Mouse (Mus musculus) embryo, embryonic 10 days (tissue): Measurements from ENCODE around the gene Cct3.
"Not testable (repeated sequence)": the region's sequence is repeated elsewhere in the genome, so short reads cannot be mapped to it uniquely, and the experiment has no call there.

Experiments used
- DNase-seq: peaks from one replicate; pipeline ENCODE4 v3.0.0-alpha.2; 2015; ENCODE audit warnings: low spot score

Gene Cct3

GRCm38 (mm10) chr3:88361096-88361495 is 64.2 kb downstream of the Cct3 start:
- no peak for DNase-seq

GRCm38 (mm10) chr3:88361612-88362313 is 64.8 kb downstream of the Cct3 start:
- DNase-seq, result no peak

GRCm38 (mm10) chr3:88363700-88364099 is 66.8 kb downstream of the Cct3 start:
- no peak for DNase-seq

DNA sequence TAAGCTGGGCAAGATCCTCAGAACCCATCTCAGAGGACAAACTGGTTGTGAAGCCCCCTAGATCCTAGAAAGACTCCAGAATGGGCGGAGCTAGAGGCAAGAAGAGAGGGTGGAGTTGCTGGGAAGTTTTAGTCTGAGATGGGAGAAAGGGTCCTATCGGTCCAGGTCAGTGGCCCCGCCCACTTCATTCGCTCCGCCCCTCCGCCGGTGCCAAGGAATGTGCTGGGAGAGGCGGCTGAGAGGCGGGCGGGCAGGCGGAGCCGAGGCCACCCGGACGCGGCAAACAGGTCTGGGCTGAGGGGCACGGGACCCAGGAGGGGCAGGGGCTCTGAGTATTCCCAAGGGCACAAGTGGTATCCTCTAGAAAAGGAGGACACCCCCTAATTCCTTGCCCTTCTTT is 67.4 kb downstream of the Cct3 start, which contains the start of gene Paqr6:
Paqr6 (plus strand) TSS at position 248 of the 400 bp plus-strand sequence.
- peak; percentile 83 for DNase-seq

DNA sequence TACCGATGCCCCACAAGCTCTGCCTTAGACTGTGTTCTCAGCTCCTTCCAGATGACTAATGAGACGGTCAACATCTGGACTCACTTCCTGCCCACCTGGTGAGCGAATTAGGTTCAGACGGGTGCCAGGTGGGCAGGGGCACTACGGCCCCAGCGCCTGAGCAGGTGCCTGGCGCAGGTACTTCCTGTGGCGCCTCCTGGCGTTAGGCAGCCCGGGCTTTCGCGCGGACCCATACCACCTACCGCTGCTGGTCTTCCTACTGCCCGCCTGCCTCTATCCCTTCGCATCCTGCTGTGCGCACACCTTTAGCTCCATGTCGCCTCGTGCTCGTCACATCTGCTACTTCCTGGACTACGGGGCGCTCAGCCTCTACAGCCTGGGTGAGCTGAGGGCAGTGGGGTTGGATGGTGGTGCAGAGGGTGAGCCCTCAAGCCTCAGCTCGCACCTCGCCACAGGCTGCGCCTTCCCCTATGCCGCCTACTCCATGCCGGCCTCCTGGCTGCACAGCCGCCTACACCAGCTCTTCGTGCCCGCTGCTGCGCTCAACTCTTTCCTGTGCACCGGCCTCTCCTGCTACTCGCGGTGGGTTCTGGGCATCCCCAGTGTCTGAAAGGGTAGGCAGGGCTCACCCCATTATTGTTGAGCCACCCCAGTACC is 68.9 kb downstream of the Cct3 start:
- no peak for DNase-seq

GRCm38 (mm10) chr3:88366830-88367428 is 70.0 kb downstream of the Cct3 start:
- peak; percentile 42 for DNase-seq

DNA sequence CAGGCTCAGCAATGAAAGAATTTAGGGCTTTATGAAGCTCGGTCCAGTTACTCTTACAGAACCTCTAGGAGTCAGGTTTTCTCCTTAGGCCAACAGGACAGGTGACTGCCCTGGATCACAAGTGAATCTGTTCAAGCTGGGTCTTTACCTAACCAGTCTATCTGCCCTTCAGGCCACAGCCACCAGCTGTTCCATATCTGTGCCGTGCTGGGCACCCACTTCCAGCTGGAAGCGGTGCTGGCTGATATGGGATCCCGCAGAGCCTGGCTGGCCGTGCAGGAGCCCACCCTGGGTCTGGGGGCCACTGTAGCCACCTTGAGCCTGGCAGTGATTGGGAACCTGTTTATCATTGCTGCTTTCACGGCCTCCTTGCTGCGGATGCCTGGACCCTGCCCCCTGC is 70.6 kb downstream of the Cct3 start:
- DNase-seq, result not testable (repeated sequence)

DNA sequence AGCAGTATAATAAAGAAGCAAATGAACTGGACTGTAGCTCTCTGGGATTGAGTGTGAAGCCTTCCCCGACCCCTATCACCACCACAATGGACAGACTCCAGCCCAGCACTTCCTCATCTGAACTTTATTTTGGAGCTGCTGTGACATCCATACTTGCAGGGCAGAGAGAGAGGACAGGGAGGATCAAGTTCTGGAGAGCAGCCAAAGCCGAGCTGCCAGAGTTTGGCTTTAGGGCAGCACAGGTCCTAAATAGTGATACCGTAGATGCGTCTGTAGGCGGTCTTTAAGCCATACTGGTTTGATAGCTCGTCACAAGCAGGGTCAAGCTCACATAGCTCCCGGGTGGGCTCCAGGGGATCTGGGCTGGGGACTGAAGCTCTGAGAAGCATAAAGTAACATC is 71.6 kb downstream of the Cct3 start:
- not testable (repeated sequence) for DNase-seq
